Mouse (Mus musculus): Measurements from ENCODE around the gene Npdc1.

Npdc1 gene

DNA sequence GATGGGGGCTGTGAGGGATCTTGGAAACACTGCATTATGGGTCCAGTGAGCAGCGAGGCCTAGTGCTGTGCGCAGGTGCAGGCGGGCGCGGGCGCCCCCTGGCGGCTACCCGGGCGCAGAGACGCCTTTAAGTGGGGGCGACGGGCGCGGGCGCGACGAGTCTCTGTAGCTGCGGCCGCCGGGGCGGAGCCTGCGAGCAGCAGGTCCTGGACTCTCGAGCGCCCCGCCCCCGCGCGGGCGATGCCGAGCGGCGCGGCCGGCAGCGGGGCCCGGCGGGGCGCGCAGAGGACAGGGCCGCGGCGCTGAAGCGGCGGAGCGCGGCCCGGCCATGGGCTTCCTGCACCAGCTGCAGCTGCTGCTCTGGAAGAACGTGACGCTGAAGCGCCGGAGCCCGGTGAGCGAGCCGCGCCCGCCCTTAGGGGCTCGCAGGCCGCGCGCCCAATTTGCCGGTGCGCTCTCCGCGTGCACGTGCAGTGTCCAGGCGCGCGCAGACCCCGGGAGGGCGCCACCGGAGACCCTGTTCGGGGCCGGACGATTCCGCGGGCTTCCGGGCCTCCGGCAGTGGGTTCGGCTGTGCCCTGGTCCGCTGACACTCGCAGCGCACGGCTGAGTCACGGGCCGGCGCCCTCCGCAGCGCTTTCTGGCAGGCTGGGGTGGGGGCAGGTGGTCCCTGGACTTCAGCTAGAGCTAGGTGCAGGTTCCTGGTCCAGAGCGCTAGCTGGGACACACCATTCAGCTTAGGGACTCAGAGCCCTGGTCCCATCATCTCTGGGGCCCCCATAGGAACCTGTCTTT, 29.5 kb downstream of the Npdc1 start, which contains the start of gene Abca2:
Abca2 (plus strand) TSS at position 262 of the 795 bp plus-strand sequence.
- intact Hi-C loops (cut with DNase I), result no loop called here

GRCm38 (mm10) chr2:25429435-25430180, 30.5 kb downstream of the Npdc1 start:
- intact Hi-C loops (cut with DNase I), result no loop called here

DNA sequence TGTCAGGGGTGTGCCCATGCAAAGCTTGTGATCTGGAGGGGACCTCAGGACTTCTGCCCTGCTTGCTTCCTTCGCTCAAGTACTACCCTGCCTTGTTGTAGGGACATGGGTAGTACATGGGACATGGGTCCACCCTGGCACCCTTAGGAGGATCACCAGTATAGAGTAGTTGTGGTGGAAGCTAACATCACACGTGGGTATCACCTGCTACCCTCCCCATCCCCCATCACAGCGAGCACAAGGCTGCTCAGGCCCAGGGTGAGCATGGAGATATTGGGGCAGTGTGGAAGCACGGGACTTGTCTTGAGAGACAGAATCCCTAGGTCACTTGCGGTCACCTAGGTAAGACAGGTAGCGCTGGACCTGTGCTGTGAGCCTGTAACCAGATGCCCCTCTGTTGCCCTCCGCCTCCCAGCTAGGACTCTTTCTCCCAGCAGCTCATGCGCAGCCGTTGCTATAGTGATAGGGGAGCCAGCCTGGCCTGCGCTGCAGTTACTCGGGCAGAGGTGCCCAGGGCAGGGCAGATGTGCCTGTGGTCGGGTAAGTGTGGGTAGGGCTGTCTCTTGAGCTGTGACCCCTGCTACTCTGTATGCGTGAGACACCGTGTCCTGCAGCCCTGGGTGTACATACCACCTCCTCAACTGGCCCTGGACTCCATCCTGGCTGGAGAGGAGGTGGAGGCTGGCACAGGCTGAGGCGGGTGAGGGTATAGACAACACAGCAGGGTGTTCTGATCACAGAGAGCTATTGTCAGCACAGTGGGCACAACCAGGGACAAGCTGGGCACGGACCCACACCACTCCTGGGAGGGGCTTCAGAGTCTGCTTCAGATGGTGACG, 31.5 kb downstream of the Npdc1 start:
- intact Hi-C loops (cut with DNase I), result no loop called here

GRCm38 (mm10) chr2:25431308-25431855, 32.2 kb downstream of the Npdc1 start:
- intact Hi-C loops (cut with DNase I), result no loop called here

DNA sequence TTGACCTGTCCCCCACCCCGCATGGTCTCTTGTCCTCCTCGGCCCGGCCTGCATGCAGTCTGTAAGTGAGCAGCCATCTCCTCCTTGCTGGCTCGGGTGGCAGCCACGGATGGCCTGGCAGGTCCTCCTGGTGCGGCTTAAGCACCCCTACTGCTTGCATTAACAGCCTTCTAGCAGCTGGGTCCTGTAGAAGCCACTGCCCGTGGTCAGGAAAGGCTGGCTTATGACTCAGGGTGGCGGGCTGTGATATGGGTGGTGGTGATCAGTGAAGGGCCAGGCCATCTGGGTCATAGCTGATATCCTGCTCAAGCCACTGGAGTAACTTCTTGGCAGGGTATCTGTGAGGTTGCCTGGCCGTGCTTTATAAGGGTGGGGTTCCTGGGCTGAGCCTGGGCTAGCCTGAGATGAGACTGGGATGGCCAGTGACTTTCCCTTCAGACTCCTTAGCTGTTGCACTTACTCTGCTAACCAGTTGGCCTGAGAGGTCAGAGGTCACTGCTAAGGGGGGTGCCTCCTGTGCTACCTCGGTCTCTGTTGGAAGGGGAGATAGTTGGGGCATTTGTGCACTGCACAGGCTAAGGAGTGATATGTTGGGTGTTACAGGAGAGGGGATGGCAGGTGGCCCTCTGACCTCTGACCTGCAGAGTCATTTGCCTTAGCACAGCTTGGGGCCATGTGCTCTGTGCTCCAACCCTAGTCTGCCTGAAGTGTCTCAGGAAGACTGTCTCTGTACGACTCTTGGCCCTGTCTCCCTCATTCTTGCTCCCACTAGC, 33.4 kb downstream of the Npdc1 start:
- intact Hi-C loops (cut with DNase I), result no loop called here

DNA sequence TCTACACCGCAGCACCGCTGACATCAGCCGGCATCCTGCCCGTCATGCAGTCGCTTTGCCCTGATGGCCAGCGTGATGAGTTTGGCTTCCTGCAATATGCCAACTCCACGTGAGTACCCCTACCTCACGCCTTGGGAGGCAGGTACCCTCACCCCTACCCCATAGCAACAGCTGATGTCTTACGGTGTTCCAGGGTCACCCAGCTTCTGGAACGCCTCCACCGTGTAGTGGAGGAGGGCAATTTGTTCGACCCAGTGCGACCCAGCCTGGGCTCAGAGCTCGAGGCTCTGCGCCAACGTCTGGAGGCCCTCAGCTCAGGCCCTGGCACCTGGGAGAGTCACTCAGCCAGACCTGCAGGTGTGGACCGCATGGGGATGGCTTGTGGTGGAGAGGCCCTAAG, 34.0 kb downstream of the Npdc1 start:
- intact Hi-C loops (cut with DNase I), result no loop called here

GRCm38 (mm10) chr2:25434292-25434691, 35.1 kb downstream of the Npdc1 start:
- intact Hi-C loops (cut with DNase I), result no loop called here

- intact Hi-C loops (cut with DNase I), result no loop called here
Measured at GRCm38 (mm10) chr2:25436286-25436820, 37.2 kb downstream of the Npdc1 start.

DNA sequence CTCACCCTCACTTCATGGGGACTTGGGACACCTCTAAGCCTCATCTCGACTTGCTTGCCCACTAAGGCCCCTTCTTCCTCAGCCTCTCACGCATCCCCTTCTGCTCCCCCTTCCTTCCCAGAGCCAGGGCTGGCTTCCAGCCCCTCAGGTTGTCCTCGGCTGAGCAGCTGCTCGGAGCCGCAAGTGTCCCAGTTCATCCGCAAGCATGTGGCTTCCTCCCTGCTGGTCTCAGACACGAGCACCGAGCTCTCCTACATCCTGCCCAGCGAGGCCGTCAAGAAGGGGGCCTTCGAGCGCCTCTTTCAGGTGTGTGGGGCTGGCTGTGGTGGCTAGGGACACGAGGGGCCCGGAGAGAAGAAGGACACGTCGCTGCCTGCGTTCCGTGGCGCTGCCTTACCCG, 41.9 kb downstream of the Npdc1 start:
- intact Hi-C loops (cut with DNase I), result no loop called here

GRCm38 (mm10) chr2:25442682-25443081, 43.5 kb downstream of the Npdc1 start:
- intact Hi-C loops (cut with DNase I), result no loop called here

- intact Hi-C loops (cut with DNase I), result no loop called here
Measured at GRCm38 (mm10) chr2:25450853-25451647, 51.9 kb downstream of the Npdc1 start.

DNA sequence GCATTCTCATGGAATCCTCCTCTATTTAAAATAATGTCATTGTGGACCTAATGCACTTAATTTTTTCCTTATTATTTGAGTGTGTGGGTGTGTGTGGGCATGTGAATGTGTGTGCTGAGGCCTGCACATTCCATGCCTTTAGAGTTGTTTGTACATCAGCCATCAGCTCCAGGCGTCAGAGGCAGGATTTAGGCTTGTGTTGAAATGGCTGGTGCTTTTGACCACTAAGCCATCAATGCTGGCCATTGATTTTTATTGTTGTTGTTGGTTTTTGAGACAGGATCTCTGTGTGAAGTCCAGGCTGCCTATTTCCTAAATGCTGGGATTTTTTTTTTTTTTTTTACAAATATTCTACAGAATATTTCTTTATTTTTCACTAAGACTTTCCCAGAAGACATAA, 53.8 kb downstream of the Npdc1 start:
- intact Hi-C loops (cut with DNase I), result no loop called here

DNA sequence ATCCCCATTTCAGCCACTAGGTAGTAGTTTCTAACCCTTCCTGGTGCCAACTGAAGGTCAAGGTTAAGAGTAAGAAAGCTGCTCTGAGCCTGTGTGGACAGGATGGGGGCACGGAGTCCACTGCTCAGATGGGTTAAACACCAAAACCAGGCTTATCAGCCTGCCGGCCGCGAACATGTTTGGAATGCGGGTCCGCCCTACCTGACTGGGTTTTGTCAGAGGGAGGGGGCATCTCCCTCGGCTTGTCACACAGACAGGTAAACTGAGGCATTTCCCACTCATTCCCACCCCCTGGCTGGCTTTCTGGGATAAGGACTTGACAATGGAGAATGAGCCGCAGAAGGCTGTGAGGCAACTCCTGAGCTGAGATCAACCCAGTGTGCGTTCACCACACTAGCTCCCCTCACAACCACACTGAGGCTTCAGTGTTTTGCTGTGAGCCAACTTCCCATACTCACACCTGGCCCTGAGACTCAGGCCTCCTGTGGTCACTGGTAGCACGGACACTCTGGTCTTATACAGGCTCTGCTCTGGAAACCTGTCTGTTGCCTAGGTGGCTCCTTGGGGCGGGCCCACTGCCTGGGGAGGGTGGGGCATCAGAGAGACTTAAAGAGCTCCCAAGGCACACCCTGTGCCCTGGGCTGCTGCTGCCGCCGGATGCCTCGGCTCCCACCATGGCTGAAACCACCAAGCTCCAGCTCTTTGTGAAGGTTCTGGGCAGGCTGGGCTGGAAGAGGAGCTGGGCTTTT, 57.2 kb downstream of the Npdc1 start, which contains the start of gene Clic3:
Clic3 (plus strand) TSS at position 634 of the 749 bp plus-strand sequence.
- intact Hi-C loops (cut with DNase I), result no loop called here

GRCm38 (mm10) chr2:25457022-25457896, 58.1 kb downstream of the Npdc1 start:
- intact Hi-C loops (cut with DNase I), result no loop called here

DNA sequence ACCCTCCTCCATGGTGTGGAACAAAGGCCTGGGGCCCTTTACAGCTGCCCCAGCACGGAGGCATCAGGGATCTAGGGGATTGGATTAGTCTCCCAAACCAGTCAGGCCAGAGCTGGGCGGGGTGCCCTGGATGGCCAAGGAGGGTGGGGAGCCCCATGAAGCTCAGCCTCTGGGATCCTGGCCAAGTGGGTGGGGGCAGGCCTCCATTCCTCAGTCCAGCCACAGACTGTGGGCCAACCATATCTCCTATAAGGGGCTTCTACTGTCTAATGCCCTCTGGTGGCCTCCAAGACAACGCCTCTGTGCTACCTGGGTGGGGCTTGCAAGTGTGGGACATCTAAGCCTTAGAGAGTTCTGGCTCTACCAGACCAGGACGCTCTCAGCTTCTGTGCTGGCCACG, 59.8 kb downstream of the Npdc1 start:
- intact Hi-C loops (cut with DNase I), result no loop called here

Data from adrenal gland (tissue).